Mouse (Mus musculus) limb, embryonic 15.5 days (tissue): ENCODE measurements at regions not wholly inside any gene's neighbourhood (a gene's known extent, or its start where the extent isn't known, plus 50 kb on each side); places are given as distances from the start of the nearest gene placed in this dataset.

Experiments used
- ATAC-seq: fragments of 200-750 bp; cut with Nextera tagmentation; 2 replicates; pipeline ENCODE4 v1.8.0; 2017; ENCODE audit warnings: low read depth, moderate TSS enrichment; ENCODE audit not compliant: insufficient number of reproducible peaks, low FRiP score, low TSS enrichment
- H3K27ac ChIP-seq: fragments of 300-500 bp; sonication (generic); 2 replicates; pipeline ENCODE4 v1.5.1; 2015; ENCODE audit warnings: moderate library complexity, mild to moderate bottlenecking, inconsistent platforms
- H3K27me3 ChIP-seq: fragments of 300-500 bp; sonication (generic); 2 replicates; pipeline ENCODE4 v1.6.1; 2015; ENCODE audit warnings: inconsistent platforms
- H3K36me3 ChIP-seq: fragments of 300-500 bp; sonication (generic); 2 replicates; pipeline ENCODE4 v1.6.1; 2015; ENCODE audit warnings: inconsistent platforms
- H3K4me1 ChIP-seq: fragments of 300-500 bp; sonication (generic); 2 replicates; pipeline ENCODE4 v1.6.1; 2015; ENCODE audit warnings: inconsistent platforms
- H3K4me2 ChIP-seq: fragments of 300-500 bp; sonication (generic); 2 replicates; pipeline ENCODE4 v1.6.1; 2015; ENCODE audit warnings: mild to moderate bottlenecking, inconsistent platforms
- H3K4me3 ChIP-seq: fragments of 300-500 bp; sonication (generic); 2 replicates; pipeline ENCODE4 v1.5.1; 2015; ENCODE audit warnings: mild to moderate bottlenecking, inconsistent platforms
- H3K9ac ChIP-seq: fragments of 300-500 bp; sonication (generic); 2 replicates; pipeline ENCODE4 v1.6.1; 2015; ENCODE audit warnings: inconsistent platforms
- H3K9me3 ChIP-seq: fragments of 300-500 bp; sonication (generic); 2 replicates; pipeline ENCODE4 v1.6.1; 2016; ENCODE audit warnings: inconsistent platforms
- WGBS: fragments of 180-500 bp; shearing (Covaris S2); methylation state at CpG from one replicate; pipeline ENCODE4 v1.1.7; 2015; 5-methylcytosine and 5-hydroxymethylcytosine counted together

DNA sequence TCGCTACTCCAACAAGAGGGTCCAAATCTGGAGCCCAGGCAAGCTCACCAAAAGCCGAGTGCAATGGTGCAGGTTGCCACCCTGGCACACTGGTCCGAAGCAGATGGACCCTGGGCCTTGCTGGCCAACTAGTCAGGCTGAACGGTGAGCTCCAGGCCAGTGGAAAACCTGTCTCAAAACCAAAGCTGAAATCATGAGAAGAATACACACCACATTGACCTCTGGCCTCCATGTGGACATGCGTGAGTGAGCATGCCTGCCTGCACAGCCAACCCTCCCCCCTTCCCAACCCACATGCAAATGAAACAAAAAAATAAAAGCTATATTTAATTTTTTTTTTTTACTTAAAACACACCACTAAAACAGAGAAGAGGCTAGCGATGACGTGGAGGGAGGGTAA, 80.8 kb downstream of the Tex35 start:
- no peak overlapping the region for H3K27ac ChIP-seq
- no peaks in the 10 kb centered on the region for H3K9me3 ChIP-seq
- WGBS, result 91% methylated on average over 7 of the region's 7 CpGs
- no peak overlapping the region for H3K9ac ChIP-seq
- no peaks in the 10 kb centered on the region for H3K27me3 ChIP-seq
- H3K4me3 ChIP-seq, result no peak overlapping the region
- no peaks in the 10 kb centered on the region for H3K4me1 ChIP-seq
- no peak overlapping the region for H3K4me2 ChIP-seq
- H3K36me3 ChIP-seq, result no peaks in the 10 kb centered on the region
- no peak for ATAC-seq

DNA sequence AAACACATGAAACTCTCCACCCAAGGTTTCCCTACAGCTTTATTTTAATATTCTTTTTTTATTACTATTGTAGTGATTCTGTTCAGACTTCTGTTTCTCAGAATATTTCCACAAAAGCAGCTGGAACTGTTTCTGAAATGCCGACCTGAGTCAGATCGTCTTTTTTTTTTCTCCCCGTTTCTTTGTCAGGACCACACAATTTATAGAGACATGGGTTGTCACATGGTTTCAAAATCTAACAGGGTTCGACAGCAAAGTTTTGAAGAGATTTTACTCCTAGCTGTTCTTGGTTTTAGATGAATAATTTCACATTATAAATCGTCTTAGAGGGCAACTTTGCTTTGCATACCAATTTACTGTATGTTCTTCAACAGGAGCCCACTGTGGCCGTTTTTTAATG, 84.0 kb upstream of the Ralgps2 start:
- H3K9me3 ChIP-seq, result no peaks in the 10 kb centered on the region
- H3K27me3 ChIP-seq, result no peaks in the 10 kb centered on the region
- H3K36me3 ChIP-seq, result no peaks in the 10 kb centered on the region
- no peak for ATAC-seq
- no peak overlapping the region for H3K4me3 ChIP-seq
- H3K4me1 ChIP-seq, result no peaks in the 10 kb centered on the region
- H3K27ac ChIP-seq, result no peak overlapping the region
- H3K4me2 ChIP-seq, result no peak overlapping the region
- WGBS, result 51% methylated on average over 6 of the region's 6 CpGs
- no peak overlapping the region for H3K9ac ChIP-seq

DNA sequence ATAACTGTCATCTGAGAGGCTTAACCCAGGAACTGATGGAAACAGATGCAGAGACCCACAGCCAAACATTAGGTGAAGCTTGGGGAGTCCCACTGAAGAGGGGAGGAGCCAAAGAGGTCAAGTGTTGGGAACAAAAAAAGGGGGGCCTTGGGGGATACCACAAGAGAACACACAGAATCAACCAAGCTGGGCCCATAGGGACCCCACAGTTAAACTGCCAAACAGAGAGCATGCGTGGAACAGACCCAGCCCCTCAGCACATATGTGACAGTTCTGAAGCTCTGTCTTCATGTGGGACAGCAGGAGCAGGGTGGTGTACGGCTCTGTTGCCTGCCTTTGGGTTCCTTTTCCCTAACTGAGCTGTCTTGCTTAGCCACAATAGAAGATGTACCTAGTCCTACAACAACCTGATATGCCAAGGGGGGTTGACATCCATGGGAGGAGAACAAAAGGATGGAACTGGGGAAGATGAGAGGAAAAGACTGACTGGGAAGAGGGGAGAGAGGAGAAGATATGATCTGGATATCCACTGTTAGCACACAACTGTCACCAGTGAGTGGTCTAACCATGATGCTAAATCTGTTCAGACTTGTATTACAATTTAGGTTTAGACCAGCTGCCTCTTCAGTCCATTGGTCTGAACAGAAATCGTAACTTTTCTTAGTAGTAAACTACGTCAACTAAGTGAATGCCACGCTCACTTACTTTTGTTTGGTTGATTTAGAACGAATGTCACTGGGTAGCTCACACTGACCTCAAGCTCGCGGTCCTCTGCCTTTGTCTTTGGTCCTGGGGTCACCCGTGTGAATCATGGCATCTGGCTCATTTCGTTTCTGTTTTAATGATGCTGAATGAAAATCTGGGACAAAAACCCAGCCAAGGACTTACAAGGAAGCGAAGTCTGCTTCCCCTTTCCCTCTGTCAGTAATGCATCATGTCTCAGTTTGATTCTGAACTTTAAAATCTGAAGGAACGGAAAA, 83.3 kb upstream of the Ralgps2 start:
- no peak overlapping the region for H3K4me2 ChIP-seq
- ATAC-seq, result no peak
- no peak overlapping the region for H3K27ac ChIP-seq
- H3K4me1 ChIP-seq, result no peaks in the 10 kb centered on the region
- no peaks in the 10 kb centered on the region for H3K27me3 ChIP-seq
- WGBS, result 77% methylated on average over 12 of the region's 12 CpGs
- no peak overlapping the region for H3K9ac ChIP-seq
- no peaks in the 10 kb centered on the region for H3K9me3 ChIP-seq
- H3K4me3 ChIP-seq, result no peak overlapping the region
- no peaks in the 10 kb centered on the region for H3K36me3 ChIP-seq

DNA sequence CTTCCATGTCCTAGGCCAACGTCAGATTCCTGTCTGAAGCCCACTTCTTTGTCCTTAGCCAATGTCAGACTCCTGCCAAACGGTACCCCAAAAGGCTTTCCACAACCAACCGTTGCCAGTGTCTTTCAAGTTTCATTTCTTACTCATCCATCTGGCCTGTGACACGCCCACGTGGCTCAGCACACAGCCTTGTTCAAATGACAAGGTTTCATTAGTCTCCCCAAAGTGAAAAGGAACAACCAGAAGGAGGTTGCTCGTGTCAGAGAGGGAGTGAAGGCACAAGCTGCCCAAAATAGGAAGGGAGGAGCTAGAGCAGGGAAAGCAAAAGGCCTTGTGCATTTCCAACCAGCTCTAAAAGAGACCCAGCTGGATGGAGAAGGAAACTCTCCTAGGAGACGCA, 80.5 kb upstream of the Ralgps2 start:
- no peak for ATAC-seq
- 56% methylated on average over 7 of the region's 7 CpGs for WGBS
- Histone ChIP-seq H3K4me3 (no peak overlapping the region), H3K9me3 (no peaks in the 10 kb centered on the region), H3K36me3 (no peaks in the 10 kb centered on the region), H3K27ac (no peak overlapping the region), H3K4me1 (peaks cover 2% of the 10 kb centered on the region; the same call in 1 of the 2 replicates), H3K9ac (no peak overlapping the region), H3K4me2 (no peak overlapping the region), H3K27me3 (no peaks in the 10 kb centered on the region)

DNA sequence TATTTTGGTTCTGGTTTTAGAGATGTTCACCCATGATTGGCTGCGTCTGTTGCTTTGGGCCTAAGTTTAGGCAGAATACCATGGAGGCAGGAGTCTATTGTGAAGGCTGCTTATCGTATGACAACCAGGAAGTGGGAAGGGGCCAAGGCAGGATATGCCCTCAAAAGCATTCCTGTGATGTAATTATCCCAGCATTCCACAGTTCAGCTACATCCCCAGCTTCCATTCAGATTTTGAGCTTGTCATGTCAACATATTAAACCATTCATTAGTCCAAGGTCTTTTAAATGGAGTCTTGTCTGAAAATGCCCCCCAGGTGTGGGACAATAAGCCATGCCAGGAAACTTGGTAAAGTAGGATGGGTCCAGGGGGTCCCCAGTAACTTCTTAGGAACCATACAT, 79.3 kb upstream of the Ralgps2 start:
- H3K4me3 ChIP-seq, result no peak overlapping the region
- WGBS, result 81% methylated on average over 2 of the region's 2 CpGs
- no peaks in the 10 kb centered on the region for H3K9me3 ChIP-seq
- no peaks in the 10 kb centered on the region for H3K36me3 ChIP-seq
- H3K27ac ChIP-seq, result no peak overlapping the region
- no peak overlapping the region for H3K9ac ChIP-seq
- H3K4me2 ChIP-seq, result no peak overlapping the region
- H3K4me1 ChIP-seq, result peaks cover 2% of the 10 kb centered on the region; the same call in 1 of the 2 replicates
- ATAC-seq, result no peak
- H3K27me3 ChIP-seq, result no peaks in the 10 kb centered on the region

DNA sequence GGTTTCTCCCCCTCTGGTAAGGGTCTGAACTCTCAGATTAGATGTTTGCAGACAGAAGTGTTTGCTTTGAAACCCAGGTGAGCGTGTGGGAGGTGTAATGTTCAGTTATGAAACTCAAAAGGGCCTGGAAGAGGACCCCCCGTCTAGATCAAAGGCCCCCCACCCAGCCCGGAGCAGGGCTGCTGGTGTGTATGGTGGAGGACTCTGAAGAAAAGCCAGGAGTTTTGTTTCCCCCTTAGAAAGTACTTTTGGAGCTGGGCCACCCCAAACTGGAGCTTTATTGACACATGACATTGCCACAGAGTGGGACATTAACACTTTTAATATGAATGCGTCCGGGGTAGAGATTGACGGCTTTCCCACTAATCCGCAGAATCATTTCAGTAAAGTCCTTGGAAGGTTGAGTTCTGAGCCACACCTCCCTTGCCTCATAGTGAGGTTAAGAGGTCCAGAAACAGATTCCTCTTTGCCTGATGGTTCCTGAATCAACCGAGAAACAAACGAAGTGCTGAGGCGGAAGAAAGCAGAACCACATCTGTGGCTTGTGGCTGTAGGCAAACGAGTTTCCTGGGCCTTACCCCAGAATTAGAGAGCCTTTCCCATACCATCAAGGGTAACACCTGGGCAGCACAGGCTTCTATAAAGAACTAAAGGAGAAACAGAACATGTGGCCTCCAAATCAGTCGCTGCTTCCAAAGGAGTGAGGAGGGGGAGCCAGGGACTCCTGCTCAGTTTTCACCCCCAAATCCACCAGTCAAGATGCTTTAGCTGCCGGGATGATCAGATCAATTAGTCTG, 78.0 kb upstream of the Ralgps2 start:
- Histone ChIP-seq H3K27me3 (no peaks in the 10 kb centered on the region), H3K4me1 (peaks cover 2% of the 10 kb centered on the region; the same call in 1 of the 2 replicates), H3K4me3 (no peak overlapping the region), H3K9me3 (no peaks in the 10 kb centered on the region), H3K9ac (no peak overlapping the region), H3K4me2 (no peak overlapping the region), H3K27ac (no peak overlapping the region), H3K36me3 (no peaks in the 10 kb centered on the region)
- 42% methylated on average over 13 of the region's 13 CpGs for WGBS
- ATAC-seq, result no peak

DNA sequence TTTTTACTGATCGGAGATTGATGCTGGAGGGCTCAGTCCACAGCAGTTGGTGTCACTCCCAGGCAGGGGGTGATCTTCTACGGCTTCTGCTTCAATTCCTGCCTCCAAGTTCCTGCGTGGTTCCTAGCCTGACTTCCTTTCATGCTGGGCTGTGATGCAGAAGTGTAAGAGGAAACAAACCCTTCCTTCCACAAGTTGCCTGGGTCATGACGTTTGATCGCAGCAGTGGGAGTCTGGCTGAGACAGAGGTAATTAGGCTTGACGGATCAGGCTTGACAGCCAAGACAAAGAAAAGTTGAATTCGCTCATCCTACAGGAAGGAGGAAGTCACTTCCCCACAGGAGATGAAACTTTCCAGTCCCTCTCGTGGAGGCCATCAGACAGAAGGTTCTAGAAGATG, 77.2 kb upstream of the Ralgps2 start:
- Histone ChIP-seq H3K36me3 (no peaks in the 10 kb centered on the region), H3K4me3 (no peak overlapping the region), H3K9ac (no peak overlapping the region), H3K27ac (no peak overlapping the region), H3K9me3 (no peaks in the 10 kb centered on the region), H3K4me2 (no peak overlapping the region), H3K27me3 (no peaks in the 10 kb centered on the region), H3K4me1 (peaks cover 2% of the 10 kb centered on the region; the same call in 1 of the 2 replicates)
- no peak for ATAC-seq
- WGBS, result 60% methylated on average over 8 of the region's 8 CpGs

DNA sequence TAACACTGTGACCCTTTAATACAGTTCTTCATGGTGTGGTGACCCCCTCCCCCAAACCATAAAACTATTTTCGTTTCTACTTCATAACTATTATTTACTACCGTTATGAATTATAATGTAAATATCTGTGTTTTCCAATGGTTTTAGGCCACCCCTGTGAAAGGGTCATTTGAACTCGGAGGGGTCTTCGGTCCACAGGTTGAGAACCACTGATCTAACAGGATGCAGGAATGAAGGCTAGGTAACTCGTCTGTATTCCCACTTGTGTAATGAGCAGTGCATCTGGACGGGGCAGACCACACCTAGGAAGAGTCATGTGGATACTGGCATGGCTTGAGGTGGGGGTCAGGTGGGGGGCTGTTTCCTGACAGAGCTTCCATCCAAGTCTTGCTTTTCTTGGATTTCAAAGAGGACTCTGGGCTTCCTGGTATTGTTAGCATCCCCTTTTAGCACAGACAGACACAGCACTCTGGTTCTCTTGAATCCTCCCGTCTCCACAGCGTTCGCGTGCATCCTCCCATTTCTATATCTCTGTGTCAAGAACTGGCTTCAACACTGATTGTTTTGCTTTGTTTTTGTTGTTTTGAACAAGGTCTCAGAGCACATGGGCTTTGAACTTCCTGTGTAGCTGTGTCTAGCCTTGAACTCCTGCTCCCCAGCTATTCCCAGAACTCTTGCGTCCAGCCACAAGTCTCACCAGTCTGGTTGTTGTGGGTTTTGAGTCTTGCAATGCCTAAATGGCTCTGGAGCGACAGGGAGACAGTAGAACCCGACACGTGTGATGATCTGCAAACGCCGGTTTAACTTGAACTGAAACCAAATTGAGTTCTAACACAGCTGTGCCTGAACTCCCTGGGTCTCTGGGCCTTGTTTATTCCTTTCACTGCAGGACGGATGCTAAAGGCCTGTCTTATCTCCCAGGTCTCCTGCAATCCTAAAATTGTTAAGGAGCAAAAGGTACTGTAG, 75.4 kb upstream of the Ralgps2 start:
- H3K4me1 ChIP-seq, result peaks cover 2% of the 10 kb centered on the region; the same call in 1 of the 2 replicates
- ATAC-seq, result no peak
- whole genome bisulfite sequencing, result 80% methylated on average over 17 of the region's 17 CpGs
- H3K9me3 ChIP-seq, result no peaks in the 10 kb centered on the region
- no peak overlapping the region for H3K9ac ChIP-seq
- H3K4me2 ChIP-seq, result no peak overlapping the region
- H3K27ac ChIP-seq, result no peak overlapping the region
- no peaks in the 10 kb centered on the region for H3K27me3 ChIP-seq
- H3K36me3 ChIP-seq, result no peaks in the 10 kb centered on the region
- H3K4me3 ChIP-seq, result no peak overlapping the region

DNA sequence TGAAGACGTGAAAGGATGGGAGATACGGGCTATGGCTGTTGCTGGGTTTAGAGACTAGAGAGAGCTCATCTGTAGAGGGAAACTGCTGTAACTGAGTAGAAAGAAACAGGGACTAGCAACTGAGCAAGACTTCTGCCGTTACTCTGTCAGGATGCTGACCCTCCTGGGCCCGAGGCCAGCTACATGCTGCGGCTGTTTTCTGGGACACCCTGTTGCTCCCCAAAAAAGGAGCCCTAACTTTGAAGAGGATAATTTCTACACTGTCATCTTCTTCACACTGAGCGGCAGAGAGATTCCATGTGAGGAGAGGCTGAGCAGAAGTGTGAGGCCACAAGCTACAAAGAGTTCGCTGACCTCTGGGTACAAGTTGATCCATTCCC, 74.2 kb upstream of the Ralgps2 start:
- Histone ChIP-seq H3K9me3 (no peaks in the 10 kb centered on the region), H3K4me2 (no peak overlapping the region), H3K4me1 (peaks cover 2% of the 10 kb centered on the region; the same call in 1 of the 2 replicates), H3K27me3 (no peaks in the 10 kb centered on the region), H3K36me3 (no peaks in the 10 kb centered on the region), H3K9ac (no peak overlapping the region), H3K4me3 (no peak overlapping the region), H3K27ac (no peak overlapping the region; the same call in 1 of the 2 replicates)
- WGBS, result 71% methylated on average over 7 of the region's 7 CpGs
- ATAC-seq, result no peak

DNA sequence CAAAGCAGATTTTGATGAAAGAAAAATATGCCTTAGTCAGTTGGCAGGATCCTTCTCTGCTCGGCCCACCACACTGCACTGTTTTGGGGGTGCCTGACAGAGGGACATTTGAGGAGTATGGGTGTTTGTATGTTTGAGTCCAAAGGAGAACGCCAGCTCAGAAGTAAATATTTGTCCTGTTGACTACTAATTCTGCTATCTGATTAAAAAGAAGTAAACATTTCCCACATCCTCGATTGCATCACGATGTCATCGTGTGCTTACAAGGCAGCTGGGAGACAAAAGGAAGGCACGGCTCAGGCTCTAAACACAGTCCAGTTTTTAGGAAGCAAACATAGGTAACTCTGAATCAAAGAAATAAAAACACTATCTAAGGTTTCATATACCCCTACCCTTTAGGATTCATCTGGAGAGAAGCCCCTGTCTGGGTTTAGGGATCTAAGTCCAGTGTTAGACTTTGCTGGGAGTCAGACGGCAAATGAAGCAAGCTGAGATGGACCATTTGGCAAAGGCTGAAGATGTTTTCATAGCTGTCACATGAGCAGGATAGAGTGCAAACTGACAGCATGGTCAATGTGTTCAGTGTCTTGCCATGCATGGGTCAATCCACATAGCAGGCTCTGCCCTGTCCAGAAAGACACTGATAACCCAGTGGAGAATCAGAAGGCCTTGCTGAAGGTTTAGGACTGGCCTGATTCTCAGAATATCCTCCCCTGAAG, 73.7 kb upstream of the Ralgps2 start:
- no peak for ATAC-seq
- no peak overlapping the region for H3K9ac ChIP-seq
- no peaks in the 10 kb centered on the region for H3K36me3 ChIP-seq
- H3K27ac ChIP-seq, result no peak overlapping the region
- peaks cover 2% of the 10 kb centered on the region; the same call in 1 of the 2 replicates for H3K4me1 ChIP-seq
- no peaks in the 10 kb centered on the region for H3K27me3 ChIP-seq
- no peaks in the 10 kb centered on the region for H3K9me3 ChIP-seq
- H3K4me3 ChIP-seq, result no peak overlapping the region
- WGBS, result 75% methylated on average over 7 of the region's 7 CpGs
- H3K4me2 ChIP-seq, result no peak overlapping the region

DNA sequence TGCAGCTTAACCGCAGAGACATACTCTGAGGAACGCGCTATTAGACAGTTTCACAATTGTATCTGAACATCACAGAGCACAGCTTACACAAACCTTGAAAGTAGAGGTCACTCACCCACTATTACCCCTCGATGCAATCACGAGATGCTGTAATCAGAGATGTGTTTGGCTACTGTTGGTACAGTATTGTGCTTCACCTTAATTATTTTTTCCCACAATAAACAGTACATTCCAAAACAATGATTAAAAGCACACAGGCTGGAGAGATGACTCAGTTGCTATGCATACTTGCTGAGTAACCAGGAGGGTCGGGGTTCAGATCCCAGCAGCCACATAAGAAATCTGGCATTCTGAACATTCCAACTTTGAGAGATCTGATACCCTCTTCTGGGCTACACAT, 71.8 kb upstream of the Ralgps2 start:
- no peak overlapping the region for H3K9ac ChIP-seq
- H3K4me1 ChIP-seq, result no peaks in the 10 kb centered on the region
- ATAC-seq, result no peak
- H3K9me3 ChIP-seq, result no peaks in the 10 kb centered on the region
- no peak overlapping the region for H3K4me2 ChIP-seq
- WGBS, result 85% methylated on average over 6 of the region's 6 CpGs
- H3K27ac ChIP-seq, result no peak overlapping the region
- H3K4me3 ChIP-seq, result no peak overlapping the region
- no peaks in the 10 kb centered on the region for H3K36me3 ChIP-seq
- H3K27me3 ChIP-seq, result no peaks in the 10 kb centered on the region
